ENCODE assay signal across 8 mouse cellular contexts in the genomic region with DNA sequence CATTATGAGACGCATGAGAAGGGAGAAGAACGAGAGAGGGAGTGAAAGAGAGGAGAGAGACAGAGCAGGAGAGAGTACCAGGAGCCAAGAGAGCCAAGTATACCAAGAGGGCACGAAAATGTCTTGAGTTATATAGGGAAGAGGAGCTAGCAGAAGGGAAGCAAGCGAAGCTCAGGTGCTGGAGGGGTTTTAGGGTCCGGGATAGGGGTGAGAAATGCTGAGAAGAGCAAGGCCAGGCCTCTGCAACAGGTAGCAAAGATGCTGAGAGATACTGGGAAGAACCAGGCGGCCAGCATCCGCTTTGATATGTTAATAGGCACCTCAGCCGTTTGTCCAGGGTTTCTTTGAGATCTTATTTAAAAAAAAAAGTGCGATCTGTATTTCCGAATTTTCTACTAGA. TPM values are rescaled to one million over a fixed set of nuclear protein-coding genes. Genes with fewer than 3 reads are reported as not detected.
DNase-seq lines count a peak whose midpoint lies in the region; ATAC-seq and TF ChIP-seq lines count a peak whose summit lies in the region.

No protein-coding gene starts in this region.

- no peaks in the 10 kb centered on the region for H3K36me3 ChIP-seq in heart, embryonic 14.5 days (ENCODE audit: control insufficient read depth, insufficient read depth, low read length)
- no peaks in the 10 kb centered on the region for H3K36me3 ChIP-seq in ES-Bruce4 (ENCODE audit: control insufficient read depth, insufficient read depth, low read length, poor library complexity, severe bottlenecking)
- H3K36me3 ChIP-seq in embryonic facial prominence, embryonic 14.5 days (ENCODE audit: control insufficient read depth, insufficient read depth, low read length), result no peaks in the 10 kb centered on the region
- H3K36me3 ChIP-seq in kidney, postnatal 0 days (ENCODE audit: insufficient read depth, low read length), result no peaks in the 10 kb centered on the region
- H3K36me3 ChIP-seq in neural tube, embryonic 12.5 days, result no peaks in the 10 kb centered on the region

- 27% methylated on average over 10 of the region's 10 CpGs for WGBS in heart, embryonic 14.5 days
- 33% methylated on average over 10 of the region's 10 CpGs for WGBS in embryonic facial prominence, embryonic 14.5 days
- 27% methylated on average over 10 of the region's 10 CpGs for WGBS in kidney, postnatal 0 days
- 21% methylated on average over 10 of the region's 10 CpGs for WGBS in neural tube, embryonic 12.5 days

- ATAC-seq in heart, embryonic 14.5 days (ENCODE audit: insufficient number of reproducible peaks, insufficient read depth, low FRiP score, low read depth), result no peak
- ATAC-seq in embryonic facial prominence, embryonic 14.5 days (ENCODE audit: low read depth), result 0 out of 2 replicates have a peak, but pooled peaks have one; percentile 16
- ATAC-seq in kidney, postnatal 0 days (replicated peaks; ENCODE audit: low FRiP score, low read depth), result no peak
- peak; percentile 35; the same call in 1 of the 2 replicates for ATAC-seq in neural tube, embryonic 12.5 days (ENCODE audit: low FRiP score, low read depth)

- peak overlapping the region; percentile 4 to 89; a peak in 3 of 4 replicates for H3K27ac ChIP-seq in heart, embryonic 14.5 days (replicated peaks in 1 of 2; ENCODE audit: control insufficient read depth in 1 of 2, insufficient read depth in 1 of 2, low read depth in 2 of 2, low read length in 2 of 2)
- H3K27ac ChIP-seq in ES-Bruce4 (ENCODE audit: insufficient read depth, low read length), result peak overlapping the region; percentile 90
- H3K27ac ChIP-seq in embryonic facial prominence, embryonic 14.5 days (replicated peaks; ENCODE audit: low read depth, low read length), result peak overlapping the region; percentile 86
- H3K27ac ChIP-seq in kidney, postnatal 0 days, result peak overlapping the region; percentile 88
- 0 out of 2 replicates have a peak overlapping the region, but pooled peaks have one; percentile 28 for H3K27ac ChIP-seq in neural tube, embryonic 12.5 days

- TF ChIP-seq POLR2A in ES-Bruce4 (IDR thresholded peaks at IDR 0.05; ENCODE audit: insufficient read depth, low read length), result no peak

- H3K4me2 ChIP-seq in heart, embryonic 14.5 days (ENCODE audit: low read length), result peak overlapping the region; percentile 70
- H3K4me2 ChIP-seq in embryonic facial prominence, embryonic 14.5 days (ENCODE audit: low read depth, low read length), result peak overlapping the region; percentile 48
- peak overlapping the region; percentile 58 for H3K4me2 ChIP-seq in kidney, postnatal 0 days (ENCODE audit: low read length)
- peak overlapping the region; percentile 46 for H3K4me2 ChIP-seq in neural tube, embryonic 12.5 days (replicated peaks)

- no peaks in the 10 kb centered on the region for H3K27me3 ChIP-seq in heart, embryonic 14.5 days (ENCODE audit: control insufficient read depth, insufficient read depth, low read length)
- H3K27me3 ChIP-seq in ES-Bruce4 (ENCODE audit: control insufficient read depth, insufficient read depth, low read length, poor library complexity, severe bottlenecking), result no peaks in the 10 kb centered on the region
- no peaks in the 10 kb centered on the region for H3K27me3 ChIP-seq in embryonic facial prominence, embryonic 14.5 days (replicated peaks; ENCODE audit: control insufficient read depth, insufficient read depth, low read length)
- no peaks in the 10 kb centered on the region for H3K27me3 ChIP-seq in kidney, postnatal 0 days (ENCODE audit: insufficient read depth, low read length)
- H3K27me3 ChIP-seq in neural tube, embryonic 12.5 days (replicated peaks), result no peaks in the 10 kb centered on the region

- no peak for TF ChIP-seq CTCF in ES-Bruce4 (IDR thresholded peaks at IDR 0.05; ENCODE audit: low read depth, low read length)
- no peak for TF ChIP-seq CTCF in kidney, postnatal 0 days (IDR thresholded peaks at IDR 0.05; ENCODE audit: low read depth)

- no peak for DNase-seq in heart, adult 18-20 months
- DNase-seq in embryonic facial prominence, embryonic 14.5 days (ENCODE audit: low spot score), result no peak
- DNase-seq in kidney, postnatal 0 days (ENCODE audit: low spot score), result peak; percentile 47
- no peak for DNase-seq in layer of hippocampus, postnatal 25 days (ENCODE audit: extremely low spot score in 1 of 2, low spot score in 1 of 2)
- DNase-seq in cerebellum, adult 11 months, result no peak

- H3K4me3 ChIP-seq in heart, embryonic 14.5 days (ENCODE audit: control insufficient read depth in 1 of 2, insufficient read depth in 1 of 2, low read depth in 1 of 2, low read length in 2 of 2), result peak overlapping the region in 1 of 2 experiments; percentile 42; a peak in 3 of 4 replicates
- H3K4me3 ChIP-seq in ES-Bruce4 (ENCODE audit: low read depth, low read length), result peak overlapping the region; percentile 14
- peak overlapping the region; percentile 28 for H3K4me3 ChIP-seq in embryonic facial prominence, embryonic 14.5 days (ENCODE audit: low read depth, low read length)
- H3K4me3 ChIP-seq in kidney, postnatal 0 days (replicated peaks; ENCODE audit: low read depth, low read length), result peak overlapping the region; percentile 32
- no peak overlapping the region for H3K4me3 ChIP-seq in neural tube, embryonic 12.5 days

- TF ChIP-seq EP300 in ES-Bruce4 (IDR thresholded peaks at IDR 0.05; ENCODE audit: insufficient read depth, low read depth, low read length), result no peak

- H3K9me3 ChIP-seq in heart, embryonic 14.5 days (ENCODE audit: control insufficient read depth, low read length), result no peaks in the 10 kb centered on the region
- no peaks in the 10 kb centered on the region for H3K9me3 ChIP-seq in ES-Bruce4 (replicated peaks; ENCODE audit: control insufficient read depth, insufficient read depth, low read length, poor library complexity, severe bottlenecking)
- H3K9me3 ChIP-seq in embryonic facial prominence, embryonic 14.5 days (ENCODE audit: control insufficient read depth, low read length), result no peaks in the 10 kb centered on the region
- H3K9me3 ChIP-seq in kidney, postnatal 0 days (replicated peaks; ENCODE audit: low read length), result no peaks in the 10 kb centered on the region
- H3K9me3 ChIP-seq in neural tube, embryonic 12.5 days, result no peaks in the 10 kb centered on the region

- H3K4me1 ChIP-seq in heart, embryonic 14.5 days (ENCODE audit: control insufficient read depth in 2 of 2, insufficient read depth in 2 of 2, low read length in 2 of 2), result peaks cover 7 to 16% of the 10 kb centered on the region in 2 experiments
- no peaks in the 10 kb centered on the region for H3K4me1 ChIP-seq in ES-Bruce4 (ENCODE audit: control insufficient read depth, insufficient read depth, low read length)
- H3K4me1 ChIP-seq in embryonic facial prominence, embryonic 14.5 days (ENCODE audit: control insufficient read depth, insufficient read depth, low read length), result peaks cover 12% of the 10 kb centered on the region; the same call in 1 of the 2 replicates
- peaks cover 5% of the 10 kb centered on the region; the same call in 1 of the 2 replicates for H3K4me1 ChIP-seq in kidney, postnatal 0 days (replicated peaks; ENCODE audit: insufficient read depth, low read length)
- peaks cover 11% of the 10 kb centered on the region for H3K4me1 ChIP-seq in neural tube, embryonic 12.5 days

- H3K9ac ChIP-seq in heart, embryonic 14.5 days (ENCODE audit: low read length), result peak overlapping the region; percentile 83
- H3K9ac ChIP-seq in ES-Bruce4 (ENCODE audit: low read depth, poor library complexity, severe bottlenecking), result peak overlapping the region; percentile 62
- peak overlapping the region; percentile 66 for H3K9ac ChIP-seq in embryonic facial prominence, embryonic 14.5 days (ENCODE audit: low read depth, low read length)
- peak overlapping the region; percentile 68 for H3K9ac ChIP-seq in kidney, postnatal 0 days (ENCODE audit: low read depth, low read length)
- H3K9ac ChIP-seq in neural tube, embryonic 12.5 days, result peak overlapping the region; percentile 51

RNA-seq across cellular contexts. Expression of gene Tmpo, which starts 6.2 kb away (rescaled TPM):
- 170 and 181 TPM in 2 replicates for polyA plus RNA-seq in heart, embryonic 14.5 days (2014; fragmentation: Nextera tagmentation; extraction: Ambion mirVana)
- 10 to 100 TPM; 34.0 to 42.4 TPM for total RNA-seq in heart, adult 18-20 months (2021)
- 259 and 265 TPM in 2 replicates for polyA plus RNA-seq in ES-Bruce4 (2011; ENCODE audit: insufficient read depth, insufficient read length, low read depth, missing spikeins)
- 185 and 227 TPM in 2 replicates for polyA plus RNA-seq in embryonic facial prominence, embryonic 14.5 days (2014; fragmentation: Nextera tagmentation; extraction: Ambion mirVana)
- polyA plus RNA-seq in kidney, postnatal 0 days (2015; fragmentation: Nextera tagmentation; extraction: Ambion mirVana), result 156 and 160 TPM in 2 replicates
- 269 and 292 TPM in 2 replicates for polyA plus RNA-seq in neural tube, embryonic 12.5 days (2016; fragmentation: Nextera tagmentation; extraction: Ambion mirVana)
- 10 to 100 TPM; 33.2 to 35.8 TPM for total RNA-seq in layer of hippocampus, postnatal 25 days (2021)

Comparison
In these comparisons a context has a peak if more than half of its experiments do, and no peak if none do; other contexts are left out.
1. ATAC-seq: peak in embryonic facial prominence, embryonic 14.5 days (single experiment) and neural tube, embryonic 12.5 days (single experiment); none in heart, embryonic 14.5 days (single experiment) and kidney, postnatal 0 days (single experiment).
2. H3K27ac ChIP-seq: peak in every context shown above with its lines; median percentile 90 in ES-Bruce4; 88 in kidney, postnatal 0 days; 86 in embryonic facial prominence, embryonic 14.5 days; 46 in heart, embryonic 14.5 days; 28 in neural tube, embryonic 12.5 days.
3. Peak in every context shown above with its lines, with median percentiles within 50 percentile points of each other: H3K4me2 ChIP-seq and H3K9ac ChIP-seq.